Mouse (Mus musculus) Patski (cell line): ENCODE data around the gene Scn9a. TPM values are rescaled to one million over a fixed set of nuclear protein-coding genes. Genes with fewer than 3 reads are reported as not detected.

Experiments
- ATAC-seq: fragments of 100-300 bp; one replicate; pipeline ENCODE4 v1.8.0; 2021
- CTCF ChIA-PET: fragments of 350-600 bp; sonication (Branson Sonifier 250); formaldehyde crosslinking; loops from one replicate; lab custom pipeline; 2022; ENCODE audit warnings: inconsistent platforms; lab: Charles Lee
- POLR2A ChIA-PET: fragments of 350-600 bp; sonication (Branson Sonifier 250); formaldehyde crosslinking; loops from one replicate; lab custom pipeline; 2022; ENCODE audit warnings: antibody characterized with exemption, inconsistent platforms; lab: Charles Lee
- DNase-seq: peaks from one replicate; pipeline ENCODE4 v3.0.0-alpha.2; 2011; ENCODE audit warnings: low read depth, low spot score
- H3K27me3 ChIP-seq: fragments of 371-371 bp; one replicate; pipeline ENCODE4 v1.5.1; 2021
- CTCF ChIP-seq: fragments of 100-300 bp; IDR thresholded peaks from one replicate; pipeline ENCODE4 v1.5.1; 2021
- in situ Hi-C: fragments of 300-500 bp; cut with MboI; formaldehyde crosslinking; loops from 3 replicates; pipeline ENCODE4 v1.11.1; 2018; ENCODE audit warnings: low pct_unique_long_range_greater_than_20kb, mixed read lengths
- polyA plus RNA-seq: library from polyadenylated mRNA; unstranded; gene quantifications from one replicate; pipeline ENCODE4 v1.2.3, GENCODE M21; 2021

Gene Scn9a
- polyA plus RNA-seq, result not detected

- ATAC-seq, result no peak
- ChIA-PET CTCF (no interaction called here), POLR2A (no interaction called here)
- H3K27me3 ChIP-seq, result peaks cover 4% of the 10 kb centered on the region
- no peak for TF ChIP-seq CTCF
- DNase-seq, result no peak
- in situ Hi-C loops, result loop anchor here (25.0 kb wide), 1 partner anchor 372 kb away; the partner anchor contains the start of gene Ttc21b
Observed at GRCm38 (mm10) chr2:66634580-66635359, at the start of gene Scn9a. Gene Scn9a (minus strand): TSS chr2:66634962.

- DNase-seq (no peak), ATAC-seq (no peak)
- in situ Hi-C loops, result no loop called here
- no peak for TF ChIP-seq CTCF
- peaks cover under 1% of the 10 kb centered on the region for H3K27me3 ChIP-seq
- POLR2A ChIA-PET, result no interaction called here
- CTCF ChIA-PET, result no interaction called here
Observed at GRCm38 (mm10) chr2:66661988-66662387, 27.2 kb upstream of the Scn9a start.

GRCm38 (mm10) chr2:66656430-66656829 is 21.7 kb upstream of the Scn9a start:
- no peak for TF ChIP-seq CTCF
- ATAC-seq (no peak), DNase-seq (no peak)
- in situ Hi-C loops, result no loop called here
- no peaks in the 10 kb centered on the region for H3K27me3 ChIP-seq
- CTCF ChIA-PET, result no interaction called here
- POLR2A ChIA-PET, result no interaction called here

GRCm38 (mm10) chr2:66655431-66655830 is 20.7 kb upstream of the Scn9a start:
- no peak for TF ChIP-seq CTCF
- ATAC-seq, result no peak
- CTCF ChIA-PET, result no interaction called here
- no peak for DNase-seq
- POLR2A ChIA-PET, result no interaction called here
- H3K27me3 ChIP-seq, result no peaks in the 10 kb centered on the region
- in situ Hi-C loops, result no loop called here

GRCm38 (mm10) chr2:66644384-66644783 is 9.6 kb upstream of the Scn9a start:
- CTCF ChIA-PET, result no interaction called here
- POLR2A ChIA-PET, result no interaction called here
- in situ Hi-C loops, result loop anchor here (10.0 to 25.0 kb wide), 2 partner anchors 170 to 382 kb away; partner anchors contain the start of gene Ttc21b
- H3K27me3 ChIP-seq, result no peaks in the 10 kb centered on the region
- peak; percentile 51 for TF ChIP-seq CTCF
- DNase-seq (peak; percentile 0), ATAC-seq (peak; percentile 62)

GRCm38 (mm10) chr2:66632728-66633127 is 2.0 kb downstream of the Scn9a start:
- H3K27me3 ChIP-seq, result peaks cover 4% of the 10 kb centered on the region
- in situ Hi-C loops, result loop anchor here (25.0 kb wide), 1 partner anchor 370 kb away; the partner anchor contains the start of gene Ttc21b
- DNase-seq, result no peak
- POLR2A ChIA-PET, result no interaction called here
- TF ChIP-seq CTCF, result no peak
- CTCF ChIA-PET, result interaction anchor here (1.8 kb wide), 1 partner anchor 12 kb away, joined by 3 read pairs; no protein-coding TSS in a partner anchor
- no peak for ATAC-seq

- in situ Hi-C loops, result no loop called here
- H3K27me3 ChIP-seq, result no peaks in the 10 kb centered on the region
- ChIA-PET CTCF (no interaction called here), POLR2A (no interaction called here)
- DNase-seq, result no peak
- no peak for ATAC-seq
- TF ChIP-seq CTCF, result no peak
Observed at GRCm38 (mm10) chr2:66611091-66611490, 23.7 kb downstream of the Scn9a start.

GRCm38 (mm10) chr2:66597313-66597712 is 37.4 kb downstream of the Scn9a start:
- in situ Hi-C loops, result no loop called here

GRCm38 (mm10) chr2:66596145-66596544 is 38.6 kb downstream of the Scn9a start:
- ChIA-PET POLR2A (no interaction called here), CTCF (no interaction called here)
- no peak for ATAC-seq
- TF ChIP-seq CTCF, result no peak
- DNase-seq, result no peak
- in situ Hi-C loops, result no loop called here
- H3K27me3 ChIP-seq, result no peaks in the 10 kb centered on the region

More at GRCm38 (mm10) chr2:66597313-66597712, 37.4 kb downstream of the Scn9a start:
- no peaks in the 10 kb centered on the region for H3K27me3 ChIP-seq
- peak; percentile 76 for ATAC-seq
- no peak for TF ChIP-seq CTCF
- DNase-seq, result peak; percentile 6
- POLR2A ChIA-PET, result no interaction called here
- CTCF ChIA-PET, result no interaction called here

- ATAC-seq (no peak), DNase-seq (no peak)
- TF ChIP-seq CTCF, result no peak
- ChIA-PET POLR2A (no interaction called here), CTCF (no interaction called here)
- H3K27me3 ChIP-seq, result no peaks in the 10 kb centered on the region
- in situ Hi-C loops, result no loop called here
Observed at GRCm38 (mm10) chr2:66590151-66590550, 44.6 kb downstream of the Scn9a start.

- ChIA-PET CTCF (no interaction called here), POLR2A (no interaction called here)
- H3K27me3 ChIP-seq, result no peaks in the 10 kb centered on the region
- DNase-seq (no peak), ATAC-seq (no peak)
- TF ChIP-seq CTCF, result no peak
- in situ Hi-C loops, result no loop called here
Observed at GRCm38 (mm10) chr2:66580026-66580808, 54.5 kb downstream of the Scn9a start.
